Mouse (Mus musculus) heart, adult 11 months (tissue): ENCODE results near the gene Gm5615.

Source experiments
- DNase-seq: peaks from one replicate; pipeline ENCODE4 v3.0.0; 2022

The Gm5615 gene

GRCm38 (mm10) chr9:36541863-36542262, at the start of gene Gm5615:
TSS of gene Gm5615 (minus strand) at chr9:36541963.
- DNase-seq: no peak

DNA sequence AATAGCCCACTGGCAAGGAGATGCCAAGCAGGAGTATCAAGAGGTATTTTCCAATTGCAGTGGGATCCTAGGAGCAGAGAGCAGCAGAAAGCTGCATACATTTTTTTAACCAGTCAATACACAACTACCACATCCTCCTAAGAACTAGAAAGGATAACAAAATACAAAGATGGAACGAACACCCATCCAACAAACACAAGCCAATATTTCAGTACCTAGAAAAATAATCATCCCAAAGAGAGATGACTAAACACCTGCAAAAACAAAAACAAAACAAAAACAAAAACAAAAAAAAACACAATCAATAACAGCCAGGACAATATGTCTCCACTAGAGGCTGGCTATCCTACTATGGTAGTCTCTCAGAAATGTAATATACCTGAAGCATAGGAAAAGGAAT, 40.8 kb upstream of the Gm5615 start, which contains the start of gene Gm17689:
Gene Gm17689, minus strand, starts transcription at position 101 of the 400 bp plus-strand sequence.
- no peak for DNase-seq

DNA sequence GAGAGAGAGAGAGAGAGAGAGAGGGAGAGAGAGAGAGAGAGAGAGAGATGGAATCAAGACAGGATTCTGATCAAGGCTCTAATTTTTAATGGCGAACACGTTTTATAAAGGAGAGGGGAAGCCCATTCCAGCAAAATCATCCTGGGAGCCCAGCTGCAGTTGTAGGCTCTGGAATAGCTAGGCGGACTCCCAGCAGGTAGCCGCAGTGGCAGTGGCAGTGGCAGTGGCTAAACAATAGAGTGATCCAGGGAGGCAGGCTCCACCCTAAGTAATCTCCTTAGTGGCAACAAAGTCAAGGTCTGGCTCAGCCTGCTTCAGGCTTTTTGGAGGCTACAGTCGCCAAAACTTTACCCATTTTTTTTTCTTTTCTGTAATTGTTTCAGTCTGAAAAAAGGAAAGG, 37.6 kb downstream of the Gm5615 start:
- no peak for DNase-seq

- no peak for DNase-seq
Measured at GRCm38 (mm10) chr9:36495824-36496223, 45.9 kb downstream of the Gm5615 start.

DNA sequence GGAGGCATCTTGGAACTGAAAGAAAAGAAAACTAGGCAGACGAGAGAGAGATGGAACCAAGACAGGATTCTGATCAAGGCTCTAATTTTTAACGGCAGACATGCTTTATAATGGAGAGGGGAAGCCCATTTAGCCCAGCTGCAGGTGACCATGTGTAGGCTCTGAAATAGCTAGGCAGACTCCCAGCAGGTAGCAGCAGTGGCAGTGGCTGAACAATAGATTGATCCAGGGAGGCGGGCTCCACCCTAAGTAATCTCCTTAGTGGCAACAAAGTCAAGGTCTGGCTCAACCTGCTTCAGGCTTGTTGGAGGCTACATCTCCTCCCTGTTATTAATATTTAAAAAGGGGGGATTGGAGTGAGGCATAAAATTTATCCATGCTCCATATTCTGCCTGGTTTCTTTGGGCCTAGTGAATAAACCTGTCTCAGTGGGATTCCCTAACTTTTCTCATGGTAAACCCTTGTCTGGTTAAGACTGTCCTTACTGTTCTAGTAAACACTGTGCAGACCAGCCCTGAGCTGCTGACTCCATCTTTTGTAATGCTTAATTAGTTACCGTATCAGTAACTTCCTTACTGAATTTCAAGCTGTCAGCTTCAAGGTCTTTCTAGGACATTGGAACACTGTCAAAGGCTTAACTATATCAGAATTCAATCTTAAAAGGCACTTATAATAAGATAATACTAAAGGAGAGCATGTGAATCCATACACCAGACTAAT, 47.1 kb downstream of the Gm5615 start:
- DNase-seq: no peak
